Mouse (Mus musculus) brain, embryonic 14.5 days (tissue): Measurements from ENCODE around the gene Dcdc2b. TPM values are rescaled to one million over a fixed set of nuclear protein-coding genes. Genes with fewer than 3 reads are reported as not detected.

Experiments used
- DNase-seq: peaks from one replicate; pipeline ENCODE4 v3.0.0-alpha.2; 2011; ENCODE audit warnings: low read depth
- CTCF ChIP-seq: fragments of 200-500 bp; IDR thresholded peaks from 2 replicates; pipeline ENCODE4 v1.5.1; 2012; ENCODE audit warnings: inconsistent platforms, mild to moderate bottlenecking, moderate library complexity, borderline replicate concordance; ENCODE audit not compliant: insufficient read depth, insufficient read length; ENCODE audit errors: extremely low read depth
- POLR2A ChIP-seq: fragments of 200-500 bp; IDR thresholded peaks from 2 replicates; pipeline ENCODE4 v1.6.1; 2012; ENCODE audit warnings: mild to moderate bottlenecking, inconsistent platforms, borderline replicate concordance; ENCODE audit not compliant: poor library complexity, insufficient read depth, insufficient read length, severe bottlenecking; ENCODE audit errors: extremely low read depth
- polyA plus RNA-seq: library from polyadenylated mRNA; depleted of rRNA; stranded (reverse); fragments of >200 nt; gene quantifications from 2 replicates; pipeline ENCODE4 v1.2.3, GENCODE M21; 2012; rRNA removed

Dcdc2b gene
- 4.5 and 7.4 TPM in 2 replicates for polyA plus RNA-seq

- peak; percentile 61 for DNase-seq
Observed at GRCm38 (mm10) chr4:129614093-129614492, at the start of gene Dcdc2b. Gene Dcdc2b (minus strand): TSS chr4:129614257.

GRCm38 (mm10) chr4:129662255-129662813, 48.3 kb upstream of the Dcdc2b start:
- no peak for DNase-seq
- TF ChIP-seq CTCF (no peak), POLR2A (no peak)

More at GRCm38 (mm10) chr4:129614093-129614492, at the start of gene Dcdc2b:
- TF ChIP-seq POLR2A: no peak
- TF ChIP-seq CTCF: no peak

- TF ChIP-seq POLR2A (no peak), CTCF (no peak)
- DNase-seq: no peak
Observed at GRCm38 (mm10) chr4:129661584-129661983, 47.5 kb upstream of the Dcdc2b start.

- no peak for DNase-seq
- TF ChIP-seq POLR2A: no peak
- no peak for TF ChIP-seq CTCF
Observed at GRCm38 (mm10) chr4:129654770-129655169, 40.7 kb upstream of the Dcdc2b start.

- DNase-seq: no peak
- TF ChIP-seq POLR2A: no peak
- TF ChIP-seq CTCF: no peak
Observed at GRCm38 (mm10) chr4:129650359-129650758, 36.3 kb upstream of the Dcdc2b start.

GRCm38 (mm10) chr4:129648656-129649055, 34.6 kb upstream of the Dcdc2b start:
- no peak for DNase-seq
- TF ChIP-seq POLR2A: no peak
- TF ChIP-seq CTCF: no peak

- DNase-seq: no peak
- TF ChIP-seq POLR2A (no peak), CTCF (no peak)
Observed at GRCm38 (mm10) chr4:129645204-129645603, 31.1 kb upstream of the Dcdc2b start.

GRCm38 (mm10) chr4:129641756-129642155, 27.7 kb upstream of the Dcdc2b start:
- no peak for TF ChIP-seq POLR2A
- TF ChIP-seq CTCF: no peak
- peak; percentile 58 for DNase-seq

- peak; percentile 100 for DNase-seq
- TF ChIP-seq POLR2A: no peak; the same call in 1 of the 2 replicates
- no peak for TF ChIP-seq CTCF
Observed at GRCm38 (mm10) chr4:129640638-129641467, 26.8 kb upstream of the Dcdc2b start, which contains the start of gene Txlna. Gene Txlna (minus strand): TSS chr4:129641065.

GRCm38 (mm10) chr4:129640101-129640637, 26.1 kb upstream of the Dcdc2b start:
- no peak for DNase-seq
- TF ChIP-seq CTCF (no peak), POLR2A (no peak)

GRCm38 (mm10) chr4:129639221-129639620, 25.2 kb upstream of the Dcdc2b start:
- no peak for DNase-seq
- TF ChIP-seq CTCF: no peak
- TF ChIP-seq POLR2A: no peak
